Mouse (Mus musculus) lung, adult 10 weeks (tissue): ENCODE data around the gene Fcgrt. TPM values are rescaled to one million over a fixed set of nuclear protein-coding genes. Genes with fewer than 3 reads are reported as not detected.

Experiments
- polyA plus RNA-seq: library from polyadenylated mRNA; stranded (reverse); fragments of 350-450 nt; fragmentation: Illumina TruSeq; extraction: RNeasy Lipid Tissue Mini Kit (QIAGEN cat#74804); gene quantifications from one replicate; pipeline ENCODE4 v1.2.3, GENCODE M21; 2014; ENCODE audit warnings: low read depth, low replicate concordance; ENCODE audit not compliant: insufficient read depth

Gene Fcgrt
- polyA plus RNA-seq: 91.4 TPM

DNA sequence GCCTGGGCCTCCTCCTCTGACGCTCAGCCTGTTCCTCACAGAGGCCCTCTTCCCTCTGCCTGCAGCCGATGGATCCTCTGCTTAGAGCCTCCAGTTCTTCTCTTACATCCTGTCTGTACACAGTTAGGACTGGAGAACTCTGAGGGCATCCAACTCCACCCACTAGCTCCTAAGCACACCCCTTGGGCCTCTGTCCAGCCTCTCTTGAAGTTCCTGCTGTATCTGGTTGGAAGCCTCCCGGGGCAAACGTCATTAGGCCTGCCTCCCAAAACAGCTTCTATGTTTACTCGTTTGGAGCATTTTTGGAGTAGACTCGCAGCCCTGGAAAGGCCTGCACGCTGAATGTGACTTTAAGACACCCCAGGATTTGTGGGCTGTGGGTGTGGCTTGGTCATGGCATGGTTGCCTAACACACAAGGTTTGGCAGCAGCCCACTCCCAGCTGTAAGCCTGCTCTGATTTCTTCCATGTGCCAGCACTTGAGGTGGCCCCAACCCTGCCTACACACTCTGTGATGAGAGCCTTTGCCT lies at the start of gene Fcgrt:
Gene Fcgrt, minus strand, starts transcription at position 200 of the 529 bp plus-strand sequence.

DNA sequence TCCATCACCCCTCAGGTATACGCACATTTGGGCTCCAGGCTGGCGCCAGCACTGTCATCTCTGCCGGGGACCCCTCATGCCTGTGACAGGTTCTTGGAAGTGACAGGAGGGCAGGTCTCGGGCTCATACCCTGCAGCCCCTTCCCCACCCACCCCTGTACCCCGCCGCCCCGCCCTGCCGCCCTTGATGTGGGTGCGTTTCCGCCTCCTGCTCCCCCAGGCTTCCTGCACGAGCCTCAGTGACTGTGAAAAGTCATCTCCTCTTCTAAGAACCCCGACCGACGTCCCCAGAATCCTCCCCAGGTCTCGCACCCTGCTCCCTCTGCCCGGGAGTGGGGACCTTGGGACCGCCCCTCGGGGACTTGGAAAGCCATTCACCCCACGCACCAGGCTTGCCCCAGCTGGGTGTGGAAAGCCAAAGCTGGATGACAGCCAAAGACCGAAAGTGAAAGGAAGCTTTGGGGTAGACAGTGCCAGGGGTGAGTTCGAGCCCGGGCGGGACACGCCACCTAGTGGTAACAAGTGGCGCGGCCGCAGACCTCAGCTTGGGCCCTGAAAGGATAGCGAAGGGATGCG lies 32.4 kb upstream of the Fcgrt start, which contains the start of the genes Gm45713 and Flt3l:
Gene Gm45713, minus strand, starts transcription at position 239 of the 575 bp plus-strand sequence.
Gene Flt3l, minus strand, starts transcription at position 440 of the 575 bp plus-strand sequence.

GRCm38 (mm10) chr7:45128624-45129246 lies 25.1 kb upstream of the Fcgrt start, which contains the start of gene Rpl13a:
TSS of gene Rpl13a (minus strand) at chr7:45128761.

DNA sequence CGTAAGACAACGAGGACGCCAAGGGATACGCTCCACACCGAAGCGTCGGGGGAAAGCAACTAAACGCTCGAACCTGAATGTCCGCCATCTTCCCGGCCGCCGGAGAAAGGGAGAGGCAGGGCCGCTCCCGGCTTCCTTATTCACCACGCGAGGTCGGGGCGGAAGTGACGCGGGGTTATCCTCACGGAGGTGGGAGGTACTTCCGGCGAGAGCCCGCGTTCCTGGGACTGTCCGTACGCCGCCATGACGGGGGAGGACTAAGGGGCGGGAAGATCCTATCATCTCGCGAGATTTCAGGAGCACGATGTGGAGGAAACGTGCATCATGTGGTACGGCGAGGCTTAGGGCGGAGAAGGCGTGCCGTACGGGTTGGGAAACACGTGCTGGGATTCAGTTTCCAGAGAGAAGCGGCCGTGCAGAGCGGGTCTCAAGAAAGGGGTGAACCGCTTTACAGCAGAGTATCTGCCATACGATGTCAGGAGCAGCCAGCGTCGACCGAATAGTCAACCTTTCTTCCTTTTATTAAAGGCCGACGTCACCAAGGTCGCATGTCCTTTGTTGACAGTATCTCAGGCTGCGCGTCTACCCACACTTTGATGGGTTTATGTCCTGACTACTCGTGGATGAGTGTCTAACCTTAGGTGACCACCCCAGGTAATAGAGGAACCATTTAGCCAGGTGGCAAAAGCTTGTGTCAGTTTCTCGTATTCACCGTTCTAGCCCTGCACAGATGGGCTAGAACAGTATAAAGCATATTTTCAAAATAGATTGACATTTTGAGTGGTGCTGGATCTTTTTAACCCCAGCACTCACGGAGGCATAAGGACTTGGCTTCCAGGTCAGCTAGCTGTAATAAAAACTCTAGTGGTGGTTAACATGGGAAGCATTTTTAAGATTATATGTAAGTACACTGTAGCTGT lies 20.8 kb upstream of the Fcgrt start, which contains the start of gene Rps11:
Gene Rps11, minus strand, starts transcription at position 216 of the 920 bp plus-strand sequence.

DNA sequence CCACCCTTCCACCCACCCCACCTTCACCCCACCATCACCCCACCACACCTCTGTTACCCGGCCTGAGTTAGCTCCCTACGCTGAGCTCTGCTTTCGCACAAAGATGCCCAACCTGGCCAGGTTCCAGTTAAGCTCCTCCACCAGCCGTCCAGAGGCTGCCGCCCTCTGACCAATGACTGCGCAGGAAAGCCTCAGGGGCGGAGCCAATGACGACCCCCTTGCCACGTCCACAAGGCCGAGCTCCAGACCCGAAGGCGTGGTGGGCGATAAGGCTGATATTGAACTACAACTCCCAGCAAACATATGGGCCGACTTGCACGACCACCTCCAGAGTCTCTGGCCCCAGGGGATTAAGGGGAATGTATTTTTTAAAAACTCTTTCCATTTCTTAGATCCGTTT lies 11.6 kb downstream of the Fcgrt start, which contains the start of gene Rcn3:
Gene Rcn3, minus strand, starts transcription at position 174 of the 400 bp plus-strand sequence.

GRCm38 (mm10) chr7:45062239-45062835 lies 41.3 kb downstream of the Fcgrt start, which contains the start of the genes Nosip and Prrg2:
TSS of gene Nosip (plus strand) at chr7:45062429.
TSS of gene Prrg2 (minus strand) at chr7:45062677.

DNA sequence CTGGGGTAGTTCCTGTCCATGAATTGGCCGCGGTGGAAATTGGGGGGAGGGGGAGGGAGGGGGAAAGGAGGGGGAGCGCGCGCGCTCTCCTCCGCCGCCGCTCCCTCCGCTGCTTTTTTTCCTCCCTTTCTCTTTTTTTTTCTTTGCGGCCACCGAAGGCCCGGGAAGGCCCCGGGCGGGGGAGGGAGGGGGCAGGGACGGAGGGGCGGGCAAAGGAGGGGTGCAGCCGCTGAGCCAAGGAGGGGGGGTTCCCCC lies 50.9 kb downstream of the Fcgrt start, which contains the start of gene Prr12:
Gene Prr12, minus strand, starts transcription at position 20 of the 255 bp plus-strand sequence.

Other genes with a start within 250 kb of the Fcgrt start
- gene Pnkp, start 246.7 kb downstream of the Fcgrt start, polyA plus RNA-seq: 27.8 TPM
- gene Ptov1, start 234.1 kb downstream of the Fcgrt start, polyA plus RNA-seq: 127 TPM
- gene Med25, start 211.1 kb downstream of the Fcgrt start, polyA plus RNA-seq: 22.3 TPM
- 20.0 TPM for gene Fuz, start 207.8 kb downstream of the Fcgrt start, polyA plus RNA-seq
- gene Ap2a1, start 174.4 kb downstream of the Fcgrt start, polyA plus RNA-seq: 23.2 TPM
- gene Tsks, start 160.6 kb downstream of the Fcgrt start, polyA plus RNA-seq: not detected
- gene Cpt1c, start 129.0 kb downstream of the Fcgrt start, polyA plus RNA-seq: 2.5 TPM
- 126 TPM for gene Prmt1, start 117.3 kb downstream of the Fcgrt start, polyA plus RNA-seq
- gene Irf3, start 106.2 kb downstream of the Fcgrt start, polyA plus RNA-seq: 71.8 TPM
- gene Bcl2l12, start 105.1 kb downstream of the Fcgrt start, polyA plus RNA-seq: 14.9 TPM
- gene Scaf1, start 87.5 kb downstream of the Fcgrt start, polyA plus RNA-seq: 15.5 TPM
- 170 TPM for gene Rras, start 85.9 kb downstream of the Fcgrt start, polyA plus RNA-seq
- 10.4 TPM for gene Prr12, start 51.0 kb downstream of the Fcgrt start, polyA plus RNA-seq
- gene Nosip, start 41.4 kb downstream of the Fcgrt start, polyA plus RNA-seq: 36.8 TPM
- 23.4 TPM for gene Prrg2, start 41.2 kb downstream of the Fcgrt start, polyA plus RNA-seq
- 83.1 TPM for gene Rcn3, start 11.6 kb downstream of the Fcgrt start, polyA plus RNA-seq
- gene Rps11, start 20.6 kb upstream of the Fcgrt start, polyA plus RNA-seq: 1,585 TPM
- gene Rpl13a, start 24.9 kb upstream of the Fcgrt start, polyA plus RNA-seq: 3,762 TPM
- not detected for gene Gm45713, start 32.4 kb upstream of the Fcgrt start, polyA plus RNA-seq
- 39.0 TPM for gene Flt3l, start 32.6 kb upstream of the Fcgrt start, polyA plus RNA-seq
- gene Pih1d1, start 50.5 kb upstream of the Fcgrt start, polyA plus RNA-seq: 55.1 TPM
- 21.1 TPM for gene Aldh16a1, start 50.7 kb upstream of the Fcgrt start, polyA plus RNA-seq
- 1.1 TPM for gene Slc17a7, start 60.1 kb upstream of the Fcgrt start, polyA plus RNA-seq
- not detected for gene Gfy, start 75.7 kb upstream of the Fcgrt start, polyA plus RNA-seq
- not detected for gene Pth2, start 77.1 kb upstream of the Fcgrt start, polyA plus RNA-seq
- gene Ccdc155, start 101.0 kb upstream of the Fcgrt start, polyA plus RNA-seq: 1.5 TPM
- gene Dkkl1, start 108.3 kb upstream of the Fcgrt start, polyA plus RNA-seq: 0.81 TPM
- 16.7 TPM for gene Tead2, start 111.9 kb upstream of the Fcgrt start, polyA plus RNA-seq
- gene Cd37, start 135.3 kb upstream of the Fcgrt start, polyA plus RNA-seq: 36.3 TPM
- gene Slc6a16, start 137.2 kb upstream of the Fcgrt start, polyA plus RNA-seq: not detected
- not detected for gene Slc6a21, start 173.7 kb upstream of the Fcgrt start, polyA plus RNA-seq
- gene Trpm4, start 229.9 kb upstream of the Fcgrt start, polyA plus RNA-seq: 26.8 TPM
- gene Hrc, start 231.4 kb upstream of the Fcgrt start, polyA plus RNA-seq: 4.6 TPM